Mouse (Mus musculus) embryonic facial prominence, embryonic 13.5 days (tissue): ENCODE measurements at regions not wholly inside any gene's neighbourhood (a gene's known extent, or its start where the extent isn't known, plus 50 kb on each side); places are given as distances from the start of the nearest gene placed in this dataset.

Source experiments
- ATAC-seq: fragments of 200-750 bp; cut with Nextera tagmentation; 2 replicates; pipeline ENCODE4 v1.8.0; 2017; ENCODE audit warnings: low read depth; ENCODE audit not compliant: insufficient number of reproducible peaks, insufficient read depth, low FRiP score, low TSS enrichment
- H3K27ac ChIP-seq: fragments of 300-500 bp; sonication (generic); 2 replicates; pipeline ENCODE4 v1.5.1; 2015; ENCODE audit warnings: moderate library complexity, mild to moderate bottlenecking, inconsistent platforms
- H3K27me3 ChIP-seq: fragments of 300-500 bp; sonication (generic); 2 replicates; pipeline ENCODE4 v1.6.1; 2015; ENCODE audit warnings: mild to moderate bottlenecking, inconsistent platforms
- H3K36me3 ChIP-seq: fragments of 300-500 bp; sonication (generic); 2 replicates; pipeline ENCODE4 v1.6.1; 2015; ENCODE audit warnings: mild to moderate bottlenecking, inconsistent platforms
- H3K4me1 ChIP-seq: fragments of 300-500 bp; sonication (generic); 2 replicates; pipeline ENCODE4 v1.6.1; 2015; ENCODE audit warnings: inconsistent platforms
- H3K4me2 ChIP-seq: fragments of 300-500 bp; sonication (generic); 2 replicates; pipeline ENCODE4 v1.6.1; 2015; ENCODE audit warnings: moderate library complexity, mild to moderate bottlenecking, inconsistent platforms
- H3K4me3 ChIP-seq: fragments of 300-500 bp; sonication (generic); 2 replicates; pipeline ENCODE4 v1.5.1; 2015; ENCODE audit warnings: mild to moderate bottlenecking, inconsistent platforms
- H3K9ac ChIP-seq: fragments of 300-500 bp; sonication (generic); 2 replicates; pipeline ENCODE4 v1.6.1; 2015; ENCODE audit warnings: mild to moderate bottlenecking, inconsistent platforms
- H3K9me3 ChIP-seq: fragments of 300-500 bp; sonication (generic); 2 replicates; pipeline ENCODE4 v1.6.1; 2016; ENCODE audit warnings: inconsistent platforms
- WGBS: fragments of 180-500 bp; shearing (Covaris S2); methylation state at CpG from one replicate; pipeline ENCODE4 v1.1.7; 2015; ENCODE audit warnings: mixed read lengths; 5-methylcytosine and 5-hydroxymethylcytosine counted together

GRCm38 (mm10) chr9:100366816-100367215, 119.8 kb downstream of the Il20rb start:
- Histone ChIP-seq H3K4me2 (no peak overlapping the region), H3K4me3 (no peak overlapping the region), H3K4me1 (no peaks in the 10 kb centered on the region), H3K36me3 (no peaks in the 10 kb centered on the region), H3K9me3 (no peaks in the 10 kb centered on the region), H3K9ac (no peak overlapping the region), H3K27me3 (no peaks in the 10 kb centered on the region), H3K27ac (no peak overlapping the region)
- no peak for ATAC-seq
- 76% methylated on average over 6 of the region's 6 CpGs for WGBS

GRCm38 (mm10) chr9:100359934-100360716, 126.5 kb downstream of the Il20rb start:
- 65% methylated on average over 9 of the region's 9 CpGs for WGBS
- H3K4me1 ChIP-seq = peaks cover 6% of the 10 kb centered on the region; the same call in 1 of the 2 replicates
- H3K27ac ChIP-seq = no peak overlapping the region
- H3K27me3 ChIP-seq = peaks cover 2% of the 10 kb centered on the region; the same call in 1 of the 2 replicates
- H3K9me3 ChIP-seq = no peaks in the 10 kb centered on the region
- no peak overlapping the region for H3K9ac ChIP-seq
- H3K36me3 ChIP-seq = no peaks in the 10 kb centered on the region
- H3K4me3 ChIP-seq = no peak overlapping the region
- ATAC-seq = no peak
- H3K4me2 ChIP-seq = no peak overlapping the region

GRCm38 (mm10) chr9:100357553-100357952, 129.0 kb downstream of the Il20rb start:
- Histone ChIP-seq H3K9me3 (no peaks in the 10 kb centered on the region), H3K4me3 (no peak overlapping the region), H3K4me2 (peak overlapping the region; percentile 27; the same call in 1 of the 2 replicates), H3K27ac (no peak overlapping the region), H3K27me3 (peaks cover 2% of the 10 kb centered on the region; the same call in 1 of the 2 replicates), H3K9ac (no peak overlapping the region), H3K36me3 (no peaks in the 10 kb centered on the region), H3K4me1 (peaks cover 6% of the 10 kb centered on the region; the same call in 1 of the 2 replicates)
- no peak for ATAC-seq
- WGBS = 38% methylated on average over 12 of the region's 12 CpGs

DNA sequence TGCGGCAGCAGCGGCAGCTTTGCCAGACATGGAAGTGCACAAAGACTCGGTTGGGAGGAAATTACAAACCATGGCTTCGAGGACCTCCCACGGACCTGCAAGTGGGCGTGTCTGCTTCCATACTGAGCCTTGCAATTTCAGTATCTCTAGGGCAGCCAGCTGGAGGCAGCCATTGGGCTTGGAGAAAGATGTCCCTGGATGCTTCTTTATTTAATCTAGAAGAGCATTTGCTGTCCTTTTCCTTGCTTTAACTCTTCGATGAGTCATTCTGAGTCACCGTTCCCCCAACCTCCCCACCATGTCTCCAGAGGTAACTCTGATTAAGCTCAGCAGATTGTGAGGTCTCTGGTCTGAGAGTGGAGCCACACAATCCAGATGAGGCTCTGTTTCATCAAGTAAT, 145.8 kb downstream of the Il20rb start:
- no peak overlapping the region for H3K9ac ChIP-seq
- no peaks in the 10 kb centered on the region for H3K27me3 ChIP-seq
- no peak overlapping the region for H3K4me2 ChIP-seq
- 74% methylated on average over 8 of the region's 8 CpGs for WGBS
- H3K4me1 ChIP-seq = no peaks in the 10 kb centered on the region
- H3K4me3 ChIP-seq = no peak overlapping the region
- no peak for ATAC-seq
- H3K36me3 ChIP-seq = no peaks in the 10 kb centered on the region
- H3K27ac ChIP-seq = no peak overlapping the region
- H3K9me3 ChIP-seq = no peaks in the 10 kb centered on the region

DNA sequence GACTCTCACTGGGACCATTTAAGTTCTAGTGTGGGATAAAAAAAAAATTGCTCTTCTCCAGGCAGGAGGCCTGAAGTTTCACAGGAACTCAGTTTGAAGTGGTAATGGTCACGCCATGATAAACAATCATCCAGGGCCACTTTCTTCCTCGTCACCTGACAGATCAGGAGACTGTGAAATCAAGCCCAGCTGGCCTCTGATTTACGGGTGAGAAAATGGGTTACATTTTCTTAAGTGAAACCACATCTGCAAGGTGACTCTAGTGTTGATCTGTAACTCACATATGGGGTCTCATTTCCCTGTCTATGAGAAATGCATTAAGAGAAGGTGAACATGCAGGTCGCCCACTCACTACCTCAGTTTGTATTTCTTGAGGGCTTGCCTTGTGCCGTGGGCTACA, 178.8 kb downstream of the Il20rb start:
- H3K36me3 ChIP-seq = no peaks in the 10 kb centered on the region
- no peaks in the 10 kb centered on the region for H3K9me3 ChIP-seq
- no peak for ATAC-seq
- H3K4me3 ChIP-seq = no peak overlapping the region
- 38% methylated on average over 5 of the region's 5 CpGs for WGBS
- no peaks in the 10 kb centered on the region for H3K4me1 ChIP-seq
- no peak overlapping the region for H3K9ac ChIP-seq
- no peak overlapping the region for H3K4me2 ChIP-seq
- H3K27ac ChIP-seq = no peak overlapping the region
- H3K27me3 ChIP-seq = no peaks in the 10 kb centered on the region

DNA sequence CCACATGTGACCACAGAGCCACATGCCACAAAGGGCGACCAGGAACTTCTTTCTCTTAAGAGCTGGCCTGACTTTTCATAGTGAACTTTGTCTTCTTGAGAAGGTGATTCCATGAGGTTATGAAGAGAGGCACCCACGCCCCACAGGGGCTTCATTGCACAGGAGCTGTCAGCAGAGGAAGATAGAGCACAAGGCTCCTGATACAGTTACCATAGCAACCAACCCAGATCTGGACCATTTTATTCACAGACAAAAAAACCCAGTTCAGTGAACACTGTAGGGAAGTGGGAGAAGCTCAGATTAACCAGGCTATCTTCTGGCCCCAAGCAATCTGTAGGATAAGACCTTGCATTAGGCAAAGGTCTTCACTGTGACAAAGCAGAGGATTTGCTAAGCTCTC, 179.2 kb downstream of the Il20rb start:
- no peak overlapping the region for H3K4me2 ChIP-seq
- no peak for ATAC-seq
- no peak overlapping the region for H3K4me3 ChIP-seq
- no peaks in the 10 kb centered on the region for H3K4me1 ChIP-seq
- H3K27me3 ChIP-seq = no peaks in the 10 kb centered on the region
- 66% methylated on average over 2 of the region's 2 CpGs for WGBS
- H3K9me3 ChIP-seq = no peaks in the 10 kb centered on the region
- H3K9ac ChIP-seq = no peak overlapping the region
- no peaks in the 10 kb centered on the region for H3K36me3 ChIP-seq
- no peak overlapping the region for H3K27ac ChIP-seq

DNA sequence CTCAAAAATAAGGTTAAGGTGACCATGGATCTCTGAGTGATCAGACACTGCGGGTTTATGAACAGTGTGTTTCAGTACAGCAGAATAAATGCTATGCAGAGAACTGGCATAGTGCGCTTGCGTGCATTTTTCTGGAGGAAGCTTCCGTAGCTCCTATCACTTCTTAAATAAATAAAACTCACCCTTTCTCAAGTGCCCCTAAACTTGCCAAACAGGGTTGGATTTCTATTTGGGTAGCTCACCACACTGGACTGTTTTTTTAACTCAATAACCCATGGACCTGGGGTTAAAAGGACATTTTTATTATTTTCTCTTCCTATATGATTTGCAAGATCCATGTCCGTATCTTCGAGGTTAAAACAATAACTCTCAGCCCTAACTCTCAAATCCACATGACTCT, 182.8 kb downstream of the Il20rb start:
- H3K36me3 ChIP-seq = no peaks in the 10 kb centered on the region
- no peak for ATAC-seq
- 78% methylated on average over 6 of the region's 6 CpGs for WGBS
- H3K4me1 ChIP-seq = no peaks in the 10 kb centered on the region
- no peak overlapping the region for H3K4me3 ChIP-seq
- no peaks in the 10 kb centered on the region for H3K9me3 ChIP-seq
- H3K9ac ChIP-seq = no peak overlapping the region
- no peaks in the 10 kb centered on the region for H3K27me3 ChIP-seq
- H3K27ac ChIP-seq = no peak overlapping the region
- no peak overlapping the region for H3K4me2 ChIP-seq

GRCm38 (mm10) chr9:100301613-100302012, 185.0 kb downstream of the Il20rb start:
- 58% methylated on average over 12 of the region's 12 CpGs for WGBS
- H3K4me2 ChIP-seq = no peak overlapping the region
- no peak overlapping the region for H3K27ac ChIP-seq
- H3K4me1 ChIP-seq = no peaks in the 10 kb centered on the region
- H3K4me3 ChIP-seq = no peak overlapping the region
- no peak for ATAC-seq
- no peaks in the 10 kb centered on the region for H3K36me3 ChIP-seq
- no peaks in the 10 kb centered on the region for H3K9me3 ChIP-seq
- H3K9ac ChIP-seq = no peak overlapping the region
- no peaks in the 10 kb centered on the region for H3K27me3 ChIP-seq

DNA sequence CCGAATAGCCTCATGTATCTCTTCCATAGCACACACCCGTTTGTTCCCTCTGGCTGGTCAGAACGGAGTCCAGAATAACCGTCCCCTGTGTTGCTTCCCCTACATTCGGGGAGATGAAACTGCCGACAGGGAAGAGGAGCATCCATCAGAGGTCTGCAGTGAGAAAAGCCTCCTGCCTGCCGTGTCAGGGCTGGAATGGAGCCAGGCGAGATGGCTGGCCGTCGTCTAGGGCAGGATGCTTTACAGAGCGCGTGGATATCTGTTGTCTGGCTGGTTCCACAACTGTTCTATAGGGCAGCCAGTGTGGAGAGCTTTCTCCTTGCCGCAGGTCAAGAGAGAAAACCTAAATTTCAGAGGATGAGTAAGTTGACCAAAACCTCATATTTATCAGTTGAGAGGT, 209.2 kb downstream of the Il20rb start:
- WGBS = 75% methylated on average over 13 of the region's 13 CpGs
- H3K4me3 ChIP-seq = no peak overlapping the region
- H3K36me3 ChIP-seq = no peaks in the 10 kb centered on the region
- no peak overlapping the region for H3K9ac ChIP-seq
- H3K4me1 ChIP-seq = peaks cover 6% of the 10 kb centered on the region; the same call in 1 of the 2 replicates
- H3K27ac ChIP-seq = no peak overlapping the region
- H3K4me2 ChIP-seq = no peak overlapping the region
- no peak for ATAC-seq
- no peaks in the 10 kb centered on the region for H3K27me3 ChIP-seq
- H3K9me3 ChIP-seq = no peaks in the 10 kb centered on the region

DNA sequence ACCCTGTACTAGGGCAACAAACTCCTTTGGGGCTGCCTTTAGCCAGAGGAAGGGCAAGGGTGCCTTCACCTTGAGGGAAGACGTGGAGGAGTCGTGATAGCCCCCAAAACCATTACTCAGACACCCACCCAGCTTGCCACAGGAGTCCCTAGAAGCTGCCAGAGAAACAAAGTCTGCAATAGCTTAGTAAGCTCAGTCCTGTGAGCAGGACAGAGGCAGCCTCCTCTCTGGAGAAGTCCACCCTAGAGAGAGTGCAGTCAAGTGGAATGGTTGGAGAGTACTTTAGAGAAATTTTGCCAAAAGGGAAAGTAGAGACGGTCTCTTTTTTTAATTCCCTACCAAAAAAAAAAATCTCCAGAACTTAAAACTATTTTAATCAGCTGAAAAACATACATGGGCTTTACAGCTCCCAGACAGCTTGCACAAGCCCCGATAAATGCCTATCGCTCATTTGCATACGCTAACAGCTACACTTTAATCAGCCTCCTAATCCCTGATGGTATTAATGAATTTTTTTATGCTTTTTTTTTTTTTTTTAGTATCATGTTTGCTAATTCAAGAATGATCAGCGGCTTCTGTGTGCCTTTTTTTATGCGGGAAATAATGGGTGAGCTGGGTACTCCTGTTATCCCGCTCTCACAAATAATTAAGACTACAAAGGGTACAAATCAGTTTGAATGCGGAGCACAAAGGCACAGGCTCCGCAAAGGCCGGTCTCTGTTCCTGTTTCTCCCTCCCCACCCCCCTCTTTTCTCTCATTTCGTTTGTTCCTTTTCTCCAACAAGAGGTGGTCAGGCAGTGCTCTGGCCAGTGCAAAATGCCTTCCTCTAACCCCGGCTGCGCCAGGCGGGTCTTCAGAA, 219.8 kb downstream of the Il20rb start:
- 0 out of 2 replicates have a peak overlapping the region, but pooled peaks have one; percentile 2 for H3K4me2 ChIP-seq
- H3K27me3 ChIP-seq = peaks cover 14% of the 10 kb centered on the region
- no peaks in the 10 kb centered on the region for H3K4me1 ChIP-seq
- no peak overlapping the region for H3K4me3 ChIP-seq
- no peak overlapping the region for H3K27ac ChIP-seq
- H3K9me3 ChIP-seq = no peaks in the 10 kb centered on the region
- 33% methylated on average over 16 of the region's 16 CpGs for WGBS
- no peak overlapping the region for H3K9ac ChIP-seq
- H3K36me3 ChIP-seq = no peaks in the 10 kb centered on the region
- ATAC-seq = no peak

DNA sequence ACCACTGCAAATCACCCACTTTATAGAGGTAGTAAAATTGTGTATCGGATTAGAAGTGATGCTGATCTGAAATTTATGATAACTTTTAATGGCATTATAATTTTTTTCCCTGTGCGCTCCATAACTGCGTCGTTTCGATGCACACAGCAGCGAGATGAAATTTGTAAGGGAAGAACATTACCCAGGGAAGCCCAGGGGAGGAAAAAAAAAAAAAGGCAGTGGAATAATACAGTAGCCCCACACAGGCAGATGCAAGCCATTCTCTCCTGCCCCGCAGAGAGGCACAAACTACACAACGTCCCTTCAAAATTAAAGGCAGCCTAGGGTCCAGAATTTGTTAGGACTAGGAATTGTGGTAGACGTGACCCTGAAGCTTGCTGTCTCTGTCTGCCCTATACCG, 234.2 kb downstream of the Il20rb start:
- Histone ChIP-seq H3K9me3 (no peaks in the 10 kb centered on the region), H3K9ac (no peak overlapping the region), H3K4me3 (no peak overlapping the region), H3K4me1 (no peaks in the 10 kb centered on the region), H3K27ac (no peak overlapping the region), H3K36me3 (no peaks in the 10 kb centered on the region), H3K27me3 (no peaks in the 10 kb centered on the region), H3K4me2 (no peak overlapping the region)
- ATAC-seq = no peak
- WGBS = 71% methylated on average over 10 of the region's 10 CpGs
